Mouse (Mus musculus) lung, postnatal 25 days (tissue): ENCODE data around the gene Elovl5.
A peak's percentile ranks its signal among the peaks of the same experiment; 100 is the strongest.

ENCODE experiments used
- DNase-seq: peaks from one replicate; pipeline ENCODE4 v3.0.0; 2022; ENCODE audit warnings: low spot score

The Elovl5 gene

DNA sequence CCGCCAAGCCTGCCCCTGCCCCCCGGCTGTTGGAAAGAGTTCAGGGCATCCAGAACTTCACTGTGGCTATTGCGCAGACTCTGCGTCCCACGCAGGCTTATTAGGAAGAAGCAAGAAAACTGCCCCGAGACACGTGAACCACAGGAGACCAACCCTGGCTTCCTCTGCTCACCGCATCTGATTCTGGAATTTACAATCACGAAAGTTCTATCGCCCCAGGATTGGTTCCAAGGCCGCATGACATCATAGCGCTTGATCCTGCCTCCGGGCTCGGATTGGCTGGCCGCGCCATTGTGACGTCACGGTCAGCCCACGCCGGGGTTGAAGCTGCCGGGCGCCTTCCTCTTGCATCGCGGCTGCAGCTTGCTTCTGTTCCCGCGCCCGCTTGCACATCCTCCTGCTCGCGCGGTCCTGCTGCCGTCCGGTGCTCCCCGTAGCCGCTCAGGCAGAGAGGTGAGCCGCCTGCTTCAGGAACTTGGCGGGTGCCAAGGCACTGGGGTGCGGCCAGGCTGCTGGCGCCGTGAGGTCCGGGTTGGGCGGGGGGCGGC is at the start of gene Elovl5:
Gene Elovl5, plus strand, starts transcription at position 291 of the 548 bp plus-strand sequence.
- DNase-seq, result peak; percentile 98

DNA sequence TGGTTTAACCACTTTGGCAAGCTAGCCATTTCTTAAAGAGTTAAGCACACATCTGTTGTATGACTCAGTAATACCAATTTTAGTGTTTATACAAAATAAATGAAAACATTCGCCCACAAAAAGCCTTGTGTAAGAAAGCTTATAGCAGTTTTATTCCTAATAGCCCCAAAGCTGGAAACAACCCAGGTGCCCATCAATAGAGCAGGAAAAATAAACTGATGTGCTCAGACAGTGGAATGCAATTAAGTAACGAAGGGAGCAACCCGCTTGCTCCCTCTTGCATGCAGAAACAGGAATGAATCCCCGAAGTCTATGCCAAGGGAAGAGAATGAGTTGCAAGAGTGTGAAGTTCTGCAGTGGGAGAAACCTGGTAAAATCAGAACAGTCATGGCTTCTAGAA is 25.7 kb upstream of the Elovl5 start:
- no peak for DNase-seq

DNA sequence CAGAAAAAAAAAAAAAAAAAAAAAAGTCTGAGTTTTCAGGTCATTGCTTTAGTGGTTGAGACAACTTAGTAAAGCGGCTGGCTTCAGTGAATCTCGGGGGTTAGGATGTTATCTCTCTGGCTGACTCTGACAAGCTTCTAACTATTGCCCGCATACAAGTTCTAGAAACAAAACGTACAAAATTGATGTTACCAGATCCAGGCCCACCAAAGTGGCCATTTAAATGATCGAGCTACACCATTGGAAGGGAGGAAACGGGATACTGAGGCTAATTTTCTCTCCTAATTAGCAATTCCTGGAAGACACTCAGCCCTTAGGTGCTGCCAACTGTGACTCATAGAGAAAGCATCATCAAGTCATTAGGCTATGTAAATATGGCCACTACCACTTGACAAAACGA is 18.6 kb upstream of the Elovl5 start:
- no peak for DNase-seq

DNA sequence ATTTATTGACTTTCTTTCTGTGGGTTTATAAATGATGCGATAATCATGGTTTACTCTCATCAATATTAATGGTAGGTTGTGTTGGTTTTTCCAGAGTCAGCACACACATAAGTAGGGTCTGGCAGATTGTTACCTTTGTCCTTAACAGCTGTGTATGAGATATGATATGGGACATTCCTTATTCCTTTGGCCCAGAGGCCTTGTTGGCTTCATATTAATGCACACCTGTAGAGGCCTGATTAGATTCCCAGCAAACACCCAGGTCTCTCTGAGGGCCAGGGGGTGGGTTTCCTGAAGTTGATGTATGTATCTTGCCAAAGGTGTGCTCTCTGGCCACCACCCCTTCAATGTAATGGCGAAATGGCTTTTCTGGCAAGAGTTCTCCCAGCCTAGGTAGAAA is 13.0 kb upstream of the Elovl5 start:
- DNase-seq, result no peak

DNA sequence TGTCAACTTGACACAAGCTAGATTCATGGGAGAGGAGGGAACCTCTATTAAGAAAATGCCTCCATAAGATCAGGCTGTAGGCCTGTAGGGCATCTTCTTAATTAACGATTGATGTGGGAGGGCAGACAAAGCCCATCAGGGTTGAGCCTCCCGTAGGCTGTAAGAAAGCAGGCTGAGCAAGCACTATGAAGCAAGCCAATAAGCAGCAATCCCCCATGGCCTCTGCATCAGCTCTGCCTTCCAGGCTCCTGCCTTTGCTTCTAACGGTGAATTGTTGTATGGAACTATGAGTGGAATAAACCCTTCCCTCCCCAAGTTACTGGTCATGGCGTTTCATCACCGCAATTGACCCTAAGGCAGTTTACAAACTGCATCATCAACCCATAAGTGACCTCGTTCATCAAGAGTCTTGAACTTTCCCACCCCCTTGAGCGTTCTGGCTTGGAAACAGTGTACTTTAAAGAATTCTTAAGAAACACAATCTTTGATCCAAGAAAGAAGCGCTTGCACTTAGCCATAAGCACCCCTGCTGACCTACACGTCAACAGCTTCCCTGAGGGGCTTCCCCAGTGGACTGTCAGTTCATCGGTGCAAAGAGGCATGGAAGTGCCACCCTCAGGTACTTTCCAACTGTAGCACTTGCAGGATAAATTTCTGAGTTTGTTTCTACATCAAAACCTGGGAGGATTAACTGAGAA is 7.4 kb upstream of the Elovl5 start:
- peak; percentile 28 for DNase-seq

DNA sequence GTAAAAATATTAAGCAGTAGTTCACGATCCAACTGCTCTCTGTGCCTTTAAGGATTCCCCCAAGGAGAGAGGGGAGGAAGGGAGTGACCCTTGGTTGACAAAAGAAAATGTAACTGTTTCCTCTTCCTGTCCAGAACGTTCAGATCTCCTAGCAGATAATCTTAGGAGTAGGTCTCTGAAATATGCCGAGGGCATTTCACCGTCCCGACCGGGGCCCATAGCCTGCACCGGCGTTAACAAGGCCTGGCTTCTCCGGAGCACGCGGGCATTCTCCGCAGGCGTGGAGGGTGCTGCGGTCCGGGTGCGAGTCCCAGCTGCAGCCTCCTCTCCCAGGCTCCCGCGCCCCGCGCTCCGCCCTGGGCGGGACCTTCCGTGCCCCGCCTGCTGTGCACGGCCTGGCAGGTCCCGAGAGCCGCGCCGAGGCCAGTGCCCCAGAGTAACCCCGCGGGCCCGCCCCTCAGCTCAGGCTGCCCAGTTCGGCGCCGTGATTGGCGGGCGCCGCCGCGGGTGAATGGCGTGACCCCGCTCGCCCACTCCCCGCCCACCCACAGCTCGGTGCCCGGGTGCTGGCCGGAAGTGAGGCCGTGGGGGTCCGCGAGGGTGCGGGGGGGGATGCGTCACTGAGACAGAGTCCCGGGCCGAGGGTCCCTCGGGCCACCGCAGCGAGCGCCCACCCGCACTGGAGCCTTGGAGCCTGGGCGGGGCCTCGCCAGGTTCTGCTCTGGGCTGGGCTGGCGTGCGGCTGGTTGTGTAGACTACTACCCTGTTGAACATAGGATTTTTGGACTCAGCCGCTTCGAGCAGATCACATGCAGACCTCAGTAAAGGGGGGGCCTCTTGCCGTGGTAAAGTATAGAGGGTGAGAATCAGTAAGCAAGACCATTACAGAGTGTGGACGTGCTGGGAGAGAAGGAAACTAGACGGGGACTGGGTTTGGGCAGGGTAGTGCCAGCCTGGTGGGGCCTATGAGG is 6.6 kb upstream of the Elovl5 start:
- DNase-seq, result peak; percentile 96

DNA sequence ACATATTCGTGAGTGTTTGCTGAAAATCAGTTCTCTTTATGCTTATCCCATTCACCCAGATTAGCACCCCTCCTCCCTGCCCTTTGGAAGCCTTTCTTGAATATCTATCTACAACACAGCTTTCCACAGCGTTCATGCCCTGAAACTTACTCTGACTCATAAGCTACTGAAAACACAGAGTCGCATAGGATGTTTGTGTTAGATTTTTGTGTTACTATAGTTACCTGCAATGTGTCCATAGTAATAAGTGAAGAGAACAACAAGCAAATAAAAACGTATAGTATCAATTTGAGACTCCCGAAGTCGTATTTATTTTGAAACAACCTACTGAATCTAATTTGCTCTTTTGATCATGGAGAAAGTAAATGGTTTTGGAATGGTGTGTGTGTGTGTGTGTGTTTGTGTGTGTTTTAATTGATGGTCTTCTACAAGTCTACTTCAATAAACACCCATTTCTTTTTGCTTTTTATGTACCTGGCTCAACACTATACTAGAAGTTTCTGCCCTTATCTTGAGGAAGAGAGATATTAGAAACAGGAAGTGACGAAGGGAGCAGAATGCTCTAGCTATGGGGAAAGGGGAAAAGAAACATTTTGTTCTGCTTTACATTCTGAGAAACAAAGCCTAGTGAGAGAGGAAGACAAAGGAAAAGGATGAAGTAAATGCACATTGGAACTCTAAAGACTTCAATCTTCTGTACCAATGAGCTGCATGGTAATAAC is 5.5 kb upstream of the Elovl5 start:
- peak; percentile 46 for DNase-seq

DNA sequence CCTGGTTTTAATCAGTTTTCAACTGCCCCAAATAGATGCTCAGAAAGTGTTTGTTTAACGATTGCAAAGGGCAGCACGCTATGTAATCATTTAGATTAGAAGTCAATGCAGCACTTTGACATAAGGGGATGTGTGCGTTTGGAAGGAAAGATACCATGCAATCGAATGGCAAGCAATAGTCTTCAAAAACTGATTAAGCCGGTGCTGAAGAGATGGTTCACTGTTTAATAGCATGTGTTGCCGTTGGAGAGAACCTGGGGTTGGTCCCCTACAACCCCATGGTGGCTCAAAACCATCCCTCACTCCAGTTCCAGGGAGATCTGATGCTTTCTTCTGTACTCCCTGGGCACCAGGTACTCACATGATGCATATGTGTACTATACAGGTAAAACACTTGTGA is 4.9 kb upstream of the Elovl5 start:
- no peak for DNase-seq

DNA sequence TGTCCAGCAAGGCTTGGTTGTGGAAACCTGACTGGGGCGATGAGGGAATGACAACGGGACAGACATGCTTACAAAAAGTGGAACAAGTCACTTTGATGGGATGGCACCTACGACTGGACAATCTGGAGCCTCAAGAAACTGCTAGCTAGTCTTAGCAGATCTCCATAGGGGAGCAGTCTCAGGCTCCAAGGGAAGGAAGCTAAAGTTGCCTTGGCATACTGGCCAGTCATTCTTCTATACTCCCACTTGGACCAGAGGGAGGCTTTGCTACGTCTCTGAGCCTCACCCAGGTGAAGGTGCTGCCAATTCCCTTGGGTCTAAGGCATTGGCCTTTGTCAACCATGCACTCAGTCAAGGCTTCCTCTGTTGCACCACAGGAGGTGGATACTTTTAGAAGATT is 2.5 kb upstream of the Elovl5 start:
- no peak for DNase-seq

DNA sequence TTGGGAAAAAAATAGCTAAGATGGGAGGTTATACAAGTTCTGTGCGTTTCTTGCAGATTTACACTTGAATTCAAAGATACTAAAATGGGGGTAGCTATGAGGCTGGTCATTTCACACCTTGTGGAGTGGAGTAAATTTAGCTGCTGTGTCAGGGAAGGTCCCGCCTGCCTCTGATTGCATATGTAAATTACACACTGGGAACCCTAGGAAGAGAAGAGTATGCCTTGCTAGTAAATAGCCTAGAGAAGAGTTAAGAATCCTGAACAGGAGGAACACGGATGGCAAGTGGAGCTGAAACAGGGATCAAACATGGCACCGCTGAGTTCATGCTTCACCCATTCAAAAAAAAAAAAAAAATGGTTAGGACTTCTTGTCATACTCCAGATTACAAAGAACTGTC is 1.4 kb upstream of the Elovl5 start:
- DNase-seq, result no peak

DNA sequence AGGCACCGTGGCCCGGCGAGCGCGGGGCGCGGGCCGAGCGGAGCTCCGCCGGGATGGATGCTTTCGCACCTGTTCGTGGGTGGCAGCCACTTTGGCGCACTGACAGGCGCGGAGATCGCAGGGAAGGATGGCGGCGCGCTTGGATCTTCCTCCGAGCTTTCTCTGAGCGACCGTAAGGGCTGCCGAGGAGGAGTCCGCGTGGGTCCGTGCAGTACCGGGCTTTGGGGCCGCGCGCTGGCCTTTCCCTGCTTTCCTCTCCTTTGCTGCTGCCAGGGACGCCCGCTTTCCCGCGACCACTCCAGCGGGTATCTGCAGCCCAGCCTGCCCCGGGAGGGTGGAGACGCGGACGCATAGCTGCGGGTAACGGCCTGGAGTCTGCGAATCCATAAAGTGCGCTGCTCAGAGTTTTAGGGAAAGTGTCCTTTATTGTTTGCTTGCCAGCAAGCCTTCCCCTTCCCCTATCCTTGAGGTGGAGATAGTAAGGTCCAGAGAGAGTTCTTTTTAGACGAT is 513 bp downstream of the Elovl5 start:
- no peak for DNase-seq

DNA sequence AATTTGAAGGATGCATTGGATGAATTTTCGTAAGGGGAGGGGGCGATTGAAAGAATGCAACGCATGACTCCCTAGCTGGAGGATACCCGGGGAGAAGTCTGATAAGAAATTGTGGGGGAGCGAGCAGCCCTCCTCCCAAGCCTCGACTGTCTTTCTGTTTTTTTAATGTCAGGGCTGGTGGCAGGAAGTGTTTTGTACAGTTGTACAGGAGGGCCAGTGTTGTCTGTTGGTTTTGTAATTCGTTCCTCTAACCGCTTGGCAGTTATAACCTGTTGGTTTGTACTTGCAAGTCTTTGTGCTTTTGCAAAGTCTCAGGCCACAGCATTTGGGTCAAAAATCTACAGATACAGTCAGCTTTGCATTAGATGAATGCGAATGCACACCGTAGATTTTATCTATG is 1.0 kb downstream of the Elovl5 start:
- no peak for DNase-seq

DNA sequence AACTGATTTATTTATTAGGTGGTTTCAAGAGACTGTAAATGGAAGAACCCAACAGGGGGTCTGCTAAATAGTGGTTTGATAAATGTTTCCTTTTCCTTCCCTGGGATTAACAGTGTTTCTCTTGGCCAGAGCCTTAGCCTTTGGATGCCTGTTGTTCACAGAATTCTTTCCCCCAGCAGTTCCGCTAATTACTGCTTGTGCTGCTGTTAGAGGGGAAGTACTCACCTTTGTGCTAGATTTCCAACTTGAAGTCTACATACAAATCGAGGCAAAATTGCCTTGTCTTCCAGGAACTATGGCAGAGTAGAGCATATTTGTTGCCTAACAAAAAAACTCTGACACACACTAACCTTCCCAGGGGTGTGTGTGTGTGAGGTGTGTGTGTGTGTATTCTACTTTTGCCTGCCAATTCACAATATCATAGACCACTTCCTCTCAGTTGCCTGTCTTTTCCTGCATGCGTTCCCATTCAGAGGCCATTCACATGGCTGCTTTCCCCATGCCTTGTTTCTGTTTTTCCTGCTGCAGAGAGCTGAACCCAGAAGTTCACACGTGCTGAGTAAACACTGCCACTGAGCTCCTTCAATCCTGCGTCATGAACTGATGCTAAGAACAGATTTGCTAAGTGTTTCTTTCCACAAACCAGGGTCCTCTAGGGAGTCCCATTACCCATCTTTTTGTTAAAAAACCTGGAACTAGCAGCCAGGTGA is 2.0 kb downstream of the Elovl5 start:
- DNase-seq, result no peak

DNA sequence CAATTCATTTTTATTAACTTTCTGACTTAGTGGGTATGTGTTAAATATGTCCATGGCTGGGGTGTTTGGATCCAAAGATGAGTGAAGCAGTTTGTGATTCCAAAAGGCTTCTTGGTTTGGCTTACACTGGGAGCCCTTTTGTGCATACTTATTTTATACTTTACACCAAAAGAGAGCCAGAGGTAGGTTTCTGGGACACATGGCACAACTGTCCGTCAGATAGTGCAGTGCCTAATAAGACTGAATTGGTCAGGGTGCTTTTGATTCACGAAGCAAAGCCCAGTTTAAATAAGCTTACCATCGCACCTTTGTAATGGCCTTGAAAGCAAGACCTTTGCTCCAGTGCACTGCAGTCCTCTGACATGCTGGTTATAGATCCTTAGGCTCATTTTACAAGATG is 3.3 kb downstream of the Elovl5 start:
- DNase-seq, result no peak

DNA sequence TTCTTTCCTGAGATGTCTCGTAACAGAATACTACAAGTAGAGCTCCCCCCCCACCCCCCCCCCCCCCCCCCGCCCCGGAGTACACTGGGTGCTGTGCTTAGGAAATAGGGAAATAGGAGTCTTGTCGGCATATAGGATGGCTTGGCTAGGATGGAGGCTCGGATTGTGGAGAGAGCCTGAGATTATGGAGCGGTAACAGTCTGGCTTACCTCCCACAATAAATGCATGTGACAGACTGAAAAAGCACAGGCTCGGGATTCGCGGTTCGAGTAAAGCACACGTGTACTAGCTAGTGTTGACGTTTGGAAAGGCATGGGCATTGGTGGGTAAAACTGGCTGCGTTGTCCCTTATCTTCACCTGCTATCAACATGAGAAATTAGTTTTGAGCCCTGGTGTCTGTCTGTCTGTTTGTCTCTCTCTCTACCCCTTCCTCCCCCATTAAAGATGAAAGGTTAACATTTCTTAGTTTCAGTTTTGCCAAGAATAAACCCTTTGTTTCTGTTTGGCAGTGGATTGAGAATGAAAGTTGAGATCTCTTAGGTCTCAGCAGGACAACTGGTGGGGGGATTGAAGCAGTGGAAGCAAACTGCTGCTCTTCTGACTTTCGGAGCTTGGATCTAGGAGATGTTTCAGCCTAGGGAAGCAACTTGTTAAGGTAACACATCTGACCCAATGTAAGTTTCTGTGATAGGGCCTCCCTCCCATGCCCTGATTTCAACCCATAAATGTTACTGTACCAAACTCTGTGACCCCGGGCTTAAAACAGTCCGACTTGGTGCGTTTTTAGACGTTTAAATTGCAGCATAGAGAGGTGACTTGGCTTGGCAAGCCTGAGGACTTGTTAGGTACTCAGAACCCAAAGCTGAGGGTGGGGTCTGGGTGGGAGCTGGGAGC is 4.4 kb downstream of the Elovl5 start:
- DNase-seq, result no peak

DNA sequence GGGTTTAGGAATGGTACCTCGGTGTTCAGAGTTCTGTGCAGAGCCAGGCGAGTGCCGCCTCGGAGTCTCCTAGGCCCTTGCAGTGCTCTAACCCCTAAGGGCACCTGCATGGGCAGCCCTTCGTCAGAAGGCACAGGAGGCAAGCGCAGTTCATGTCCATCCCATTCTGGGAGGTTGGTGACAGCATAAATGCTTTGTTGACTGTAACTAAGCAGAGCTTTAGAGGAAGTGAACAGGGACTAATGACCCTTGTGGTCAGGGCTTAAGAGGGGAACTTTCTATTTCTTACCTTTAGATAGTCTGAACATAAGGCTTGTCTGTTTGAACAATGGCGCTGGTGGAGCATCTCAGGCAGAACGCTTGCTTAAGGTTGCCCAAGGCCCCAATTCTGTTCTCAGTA is 6.6 kb downstream of the Elovl5 start:
- peak; percentile 48 for DNase-seq

DNA sequence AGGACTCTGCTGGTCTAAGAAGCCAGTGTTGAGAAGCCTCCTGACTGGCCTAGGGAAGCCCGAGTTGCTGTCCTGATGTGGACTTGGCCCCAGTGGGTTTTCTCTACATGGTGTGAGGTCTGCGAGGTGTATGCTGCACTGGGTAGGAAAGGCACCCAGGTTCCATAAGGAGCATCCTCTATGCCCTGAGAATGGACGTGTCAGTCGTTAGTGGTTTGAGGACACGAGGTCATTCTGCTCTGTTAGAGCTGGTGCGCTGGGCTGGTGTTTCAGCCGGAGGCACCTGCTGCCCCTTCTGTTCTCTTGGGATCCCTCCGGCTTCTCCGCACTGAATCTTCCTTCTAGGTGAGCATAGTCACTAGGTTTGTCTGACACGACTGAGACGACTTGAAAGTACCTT is 7.0 kb downstream of the Elovl5 start:
- DNase-seq, result no peak

DNA sequence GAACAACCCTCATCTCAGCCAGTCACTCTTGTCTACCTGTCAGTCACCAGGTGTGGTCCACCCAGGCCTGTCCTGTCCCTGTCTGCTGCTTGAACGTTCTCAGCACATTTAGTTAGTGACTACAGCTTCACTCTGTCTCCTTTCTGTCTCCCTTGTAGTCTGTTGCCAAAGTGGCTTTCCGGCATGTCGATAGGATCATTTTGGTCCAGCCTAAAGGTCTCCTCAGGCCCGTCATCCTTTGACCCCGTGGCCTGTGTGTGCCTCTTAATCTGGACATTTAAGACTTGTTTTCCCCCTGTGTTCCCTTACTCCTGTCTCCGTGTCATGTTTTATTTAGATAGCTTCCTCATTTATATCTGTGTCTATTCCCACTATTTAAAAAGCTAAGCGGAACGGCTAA is 9.0 kb downstream of the Elovl5 start:
- no peak for DNase-seq

DNA sequence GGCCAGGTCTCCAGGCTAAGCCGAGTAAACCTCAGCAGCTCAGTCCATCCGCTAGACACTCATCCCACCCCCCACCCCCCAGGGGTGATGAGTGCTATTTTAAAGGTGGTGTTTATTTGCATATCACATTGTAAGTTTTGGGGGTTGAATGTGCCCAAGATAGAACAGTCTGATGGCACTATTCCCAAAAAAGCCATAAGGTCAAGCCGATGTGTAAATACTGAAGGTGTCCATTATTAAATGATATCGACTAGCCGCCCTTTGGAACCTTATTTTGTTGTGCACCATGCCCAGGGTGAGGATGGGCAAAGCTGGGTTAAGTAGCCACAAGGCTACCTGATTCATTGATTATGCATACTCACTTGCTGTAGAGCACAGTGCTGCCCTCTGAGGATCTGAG is 9.7 kb downstream of the Elovl5 start:
- no peak for DNase-seq

DNA sequence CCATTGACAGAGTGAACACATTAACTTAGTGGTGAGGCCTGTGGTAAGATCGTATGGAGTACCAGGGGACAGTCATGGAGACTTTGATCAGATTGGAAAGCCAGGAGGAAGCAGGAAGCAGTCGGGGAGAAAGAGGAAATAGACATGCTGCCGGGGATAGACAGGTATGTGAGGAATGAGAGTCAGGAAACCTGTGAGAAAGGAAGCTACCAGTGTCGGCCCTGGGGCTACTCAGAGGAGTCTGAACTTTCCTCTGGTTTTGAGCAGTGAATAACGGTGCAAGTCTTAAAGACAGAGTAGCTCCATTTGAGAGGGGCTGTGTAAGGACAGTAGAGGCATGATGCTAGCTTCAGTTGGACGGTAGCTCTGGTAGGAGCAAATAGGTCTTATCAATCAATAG is 10.3 kb downstream of the Elovl5 start:
- no peak for DNase-seq

DNA sequence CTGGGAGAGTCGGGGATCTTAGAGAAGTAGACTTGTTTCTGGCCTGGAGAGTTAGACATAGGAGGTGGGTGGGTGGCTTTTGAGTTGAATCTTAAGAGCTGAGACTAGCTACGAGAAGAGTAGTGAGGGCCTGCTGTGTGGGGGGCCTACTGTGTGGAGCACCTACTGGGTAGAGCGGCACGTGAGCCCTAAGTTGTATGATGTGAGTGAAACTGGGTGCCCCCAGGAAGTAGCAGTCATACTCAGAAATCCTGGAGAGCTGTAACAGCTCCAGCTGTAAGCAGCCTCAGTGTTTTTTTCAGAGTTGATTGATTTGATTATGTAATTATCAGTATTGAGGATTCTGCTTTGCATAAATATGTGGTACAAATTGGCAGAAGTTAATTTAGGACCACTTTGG is 11.6 kb downstream of the Elovl5 start:
- DNase-seq, result no peak
